Comparison of ENCODE assay signal across 7 mouse cellular contexts in genomic region chr13:49581541-49582530, GRCm38 (mm10). TPM values are rescaled to one million over a fixed set of nuclear protein-coding genes. Genes with fewer than 3 reads are reported as not detected.
DNase-seq lines count a peak whose midpoint lies in the region.

TSS of gene Omd (plus strand) at chr13:49582462.

- peak; percentile 52 for DNase-seq in 3134 (ENCODE audit: extremely low read depth, insufficient read length, low spot score)
- DNase-seq in 3T3-L1 (ENCODE audit: low read depth, low spot score) = peak; percentile 96
- DNase-seq in forelimb bud, embryonic 11.5 days (ENCODE audit: low read depth, low spot score) = peak; percentile 60
- peak; percentile 23 to 52 for DNase-seq in kidney, postnatal 36 days
- DNase-seq in layer of hippocampus, adult 18-20 months (ENCODE audit: low spot score in 2 of 2) = no peak
- no peak for DNase-seq in gastrocnemius, adult 8-10 months (ENCODE audit: low spot score in 2 of 2)
- no peak for DNase-seq in adrenal gland, postnatal 25 days

RNA-seq across cellular contexts. Expression of gene Omd, which starts in this region (rescaled TPM):
- under 1 TPM; 0.28 to 0.42 TPM for total RNA-seq in layer of hippocampus, adult 18-20 months (2021)
- total RNA-seq in gastrocnemius, adult 8-10 months (2022) = 1 to 10 TPM in 2 of 4 experiments, under 1 TPM in 2; 0.68 to 3.6 (median 1.8) TPM
- total RNA-seq in adrenal gland, postnatal 25 days (2021) = 1.1 and 1.6 TPM in 2 replicates

Comparison
In these comparisons a context has a peak if more than half of its experiments do, and no peak if none do; other contexts are left out.
1. DNase-seq: peak in 3134 (single experiment), 3T3-L1 (single experiment), forelimb bud, embryonic 11.5 days (single experiment) and kidney, postnatal 36 days (2 of 2); none in layer of hippocampus, adult 18-20 months (0 of 2), gastrocnemius, adult 8-10 months (0 of 2) and adrenal gland, postnatal 25 days (single experiment).